Mouse (Mus musculus) erythroblast, embryonic 14.5 days (primary cell): ENCODE data around the gene Mrpl1.

Experiments used
- GATA1 ChIP-seq: IDR thresholded peaks from 2 replicates; pipeline ENCODE4 v1.6.1; 2012; ENCODE audit warnings: low read length, inconsistent platforms, mixed read lengths
- TAL1 ChIP-seq: IDR thresholded peaks from 3 replicates; pipeline ENCODE4 v1.6.1; 2012; ENCODE audit warnings: low read length, inconsistent platforms, mixed read lengths

- no peak for TF ChIP-seq GATA1
- TF ChIP-seq TAL1: no peak
Measured at GRCm38 (mm10) chr5:96238797-96239196, 29.5 kb downstream of the Mrpl1 start.
